Mouse (Mus musculus): ENCODE measurements around the gene Rabgap1. TPM values are rescaled to one million over a fixed set of nuclear protein-coding genes. Genes with fewer than 3 reads are reported as not detected.

The Rabgap1 gene
- total RNA-seq, 2 experiments from 2014 or later = 89.6 to 97.1 TPM

Other genes starting within 250 kb of the Rabgap1 start
- gene Olfr366, start 231.7 kb upstream of the Rabgap1 start, total RNA-seq (2021) = not detected
- gene Olfr368, start 116.8 kb upstream of the Rabgap1 start, total RNA-seq (2021) = not detected
- gene Pdcl, start 83.9 kb upstream of the Rabgap1 start, total RNA-seq (2021) = 10 to 100 TPM; 21.9 to 31.2 TPM
- 10 to 100 TPM; 74.6 to 81.6 TPM for gene Rc3h2, start 20.4 kb upstream of the Rabgap1 start, total RNA-seq (2021)
- 10 to 100 TPM; 11.0 to 11.7 TPM for gene Zbtb26, start 144 bp upstream of the Rabgap1 start, total RNA-seq (2021)
- 10 to 100 TPM; 13.6 TPM for gene Zbtb6, start 108 bp upstream of the Rabgap1 start, total RNA-seq (2021)
- gene Gpr21, start 73.1 kb downstream of the Rabgap1 start, total RNA-seq (2021) = 1 to 10 TPM; 4.1 to 5.3 TPM

All from left cerebral cortex, adult 18-20 months (tissue).